Mouse (Mus musculus): Measurements from ENCODE around the gene Mrps26. TPM values are rescaled to one million over a fixed set of nuclear protein-coding genes. Genes with fewer than 3 reads are reported as not detected.

Gene Mrps26
- polyA plus RNA-seq, 1 experiment from 2014 or later = 110 TPM

DNA sequence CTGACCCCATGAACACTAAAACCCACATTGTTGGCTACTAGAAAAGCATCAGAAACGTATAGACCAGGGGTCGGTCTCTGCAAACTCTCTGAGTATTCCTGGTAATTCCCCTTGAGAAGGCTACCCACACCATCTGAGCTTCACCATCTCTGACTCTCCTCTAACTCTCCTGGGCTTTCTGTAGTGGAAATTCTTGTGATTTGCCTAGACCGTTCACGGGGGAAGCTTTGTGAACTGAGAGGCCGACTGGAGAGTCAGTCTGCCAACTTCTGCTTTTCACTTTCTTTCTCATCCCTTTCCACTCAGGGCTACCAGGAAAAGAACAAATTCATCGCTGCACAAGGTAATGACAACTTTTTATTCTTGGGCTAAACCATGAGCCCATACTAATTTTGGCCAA is 28.5 kb upstream of the Mrps26 start:
- Histone ChIP-seq H3K36me3 (ENCODE audit: control insufficient read depth, insufficient read depth, low read length) (peaks cover 32% of the 10 kb centered on the region), H3K4me1 (ENCODE audit: control insufficient read depth, insufficient read depth, low read length) (no peaks in the 10 kb centered on the region), H3K9ac (replicated peaks; ENCODE audit: low read depth, low read length) (no peak overlapping the region), H3K4me3 (ENCODE audit: low read depth, low read length) (no peak overlapping the region), H3K27me3 (ENCODE audit: control insufficient read depth, insufficient read depth, low read length) (no peaks in the 10 kb centered on the region), H3K27ac (ENCODE audit: low read depth, low read length) (no peak overlapping the region), H3K4me2 (ENCODE audit: low read depth, low read length) (no peak overlapping the region), H3K9me3 (ENCODE audit: control insufficient read depth, low read length) (no peaks in the 10 kb centered on the region)
- WGBS = 94% methylated on average over 6 of the region's 6 CpGs
- no peak for ATAC-seq (ENCODE audit: low read depth)

DNA sequence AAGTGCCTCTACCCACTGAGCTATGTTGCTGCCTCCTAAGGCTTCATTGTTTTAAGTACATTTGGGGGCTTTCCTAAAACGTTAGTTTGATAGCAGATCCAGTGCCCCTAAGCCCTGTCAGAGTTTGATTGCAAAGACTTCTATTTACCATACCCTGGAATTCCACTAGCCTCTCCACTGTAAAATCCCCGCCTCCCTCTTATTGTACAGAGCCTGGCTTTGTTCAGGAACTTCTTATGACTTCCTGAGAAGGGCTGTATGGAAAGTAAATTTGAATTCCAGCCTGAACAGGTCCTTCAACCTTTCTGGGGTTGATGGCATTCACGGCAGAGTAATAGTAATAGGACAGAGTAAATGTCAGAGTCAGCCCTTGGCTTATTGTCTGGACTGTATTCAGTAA is 26.7 kb upstream of the Mrps26 start:
- H3K9me3 ChIP-seq (ENCODE audit: control insufficient read depth, low read length) = no peaks in the 10 kb centered on the region
- no peak for ATAC-seq (ENCODE audit: low read depth)
- 78% methylated on average over 3 of the region's 3 CpGs for WGBS
- H3K4me3 ChIP-seq (ENCODE audit: low read depth, low read length) = no peak overlapping the region
- H3K36me3 ChIP-seq (ENCODE audit: control insufficient read depth, insufficient read depth, low read length) = peaks cover 51% of the 10 kb centered on the region
- no peak overlapping the region for H3K27ac ChIP-seq (ENCODE audit: low read depth, low read length)
- no peak overlapping the region for H3K4me2 ChIP-seq (ENCODE audit: low read depth, low read length)
- H3K9ac ChIP-seq (replicated peaks; ENCODE audit: low read depth, low read length) = no peak overlapping the region
- no peaks in the 10 kb centered on the region for H3K4me1 ChIP-seq (ENCODE audit: control insufficient read depth, insufficient read depth, low read length)
- H3K27me3 ChIP-seq (ENCODE audit: control insufficient read depth, insufficient read depth, low read length) = no peaks in the 10 kb centered on the region

DNA sequence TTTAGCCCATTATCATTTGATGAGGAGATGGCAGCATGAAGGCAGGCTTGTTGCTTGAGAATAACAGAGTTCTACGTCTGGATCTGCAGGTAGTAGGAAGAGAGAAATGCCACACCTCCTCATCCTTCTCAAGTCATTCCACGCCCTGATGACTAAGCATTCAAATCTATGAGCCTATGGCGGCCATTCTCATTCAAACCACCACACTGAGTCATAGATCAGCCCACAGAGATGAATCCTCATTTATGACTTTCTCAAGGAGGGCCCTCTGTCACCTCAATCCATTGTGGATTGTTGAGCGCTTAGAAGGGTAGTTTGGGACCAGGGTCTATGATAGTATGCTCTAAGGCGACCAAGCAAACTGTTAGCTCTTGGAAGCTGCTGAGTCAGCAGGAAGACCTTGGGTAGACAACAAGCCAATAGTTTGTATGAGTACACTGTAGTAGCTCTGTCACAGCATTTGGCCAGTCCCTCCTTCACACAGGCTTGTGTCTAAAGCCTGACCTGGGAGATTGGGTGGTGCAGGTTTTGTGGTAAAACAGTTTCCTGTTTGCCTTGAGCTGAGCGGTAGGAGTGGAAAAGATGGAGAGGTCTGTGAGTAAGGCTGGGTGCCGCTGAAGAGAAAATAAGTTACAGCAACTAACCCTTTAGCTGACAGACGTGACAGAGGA is 24.5 kb upstream of the Mrps26 start:
- Histone ChIP-seq H3K27me3 (ENCODE audit: control insufficient read depth, insufficient read depth, low read length) (no peaks in the 10 kb centered on the region), H3K9ac (replicated peaks; ENCODE audit: low read depth, low read length) (no peak overlapping the region), H3K27ac (ENCODE audit: low read depth, low read length) (no peak overlapping the region), H3K4me3 (ENCODE audit: low read depth, low read length) (no peak overlapping the region), H3K9me3 (ENCODE audit: control insufficient read depth, low read length) (no peaks in the 10 kb centered on the region), H3K4me1 (ENCODE audit: control insufficient read depth, insufficient read depth, low read length) (no peaks in the 10 kb centered on the region), H3K36me3 (ENCODE audit: control insufficient read depth, insufficient read depth, low read length) (peaks cover 55% of the 10 kb centered on the region), H3K4me2 (ENCODE audit: low read depth, low read length) (no peak overlapping the region)
- WGBS = 90% methylated on average over 8 of the region's 8 CpGs
- no peak for ATAC-seq (ENCODE audit: low read depth)

DNA sequence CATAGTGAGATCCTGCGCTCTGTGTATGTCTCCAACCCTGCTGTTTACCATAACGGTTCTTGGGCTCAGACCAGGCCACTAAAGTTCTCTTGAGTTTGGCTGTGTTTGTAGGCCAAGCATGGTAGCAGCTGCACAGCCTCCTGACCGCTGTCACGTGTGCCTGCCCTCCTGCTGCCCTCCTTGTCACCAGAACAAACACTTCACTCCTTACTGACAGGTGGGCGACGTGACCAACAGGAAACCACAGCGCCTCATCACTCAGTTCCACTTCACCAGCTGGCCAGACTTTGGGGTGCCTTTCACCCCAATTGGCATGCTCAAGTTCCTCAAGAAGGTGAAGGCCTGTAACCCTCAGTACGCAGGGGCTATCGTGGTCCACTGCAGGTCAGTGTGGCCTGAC is 23.3 kb upstream of the Mrps26 start:
- H3K36me3 ChIP-seq (ENCODE audit: control insufficient read depth, insufficient read depth, low read length) = peaks cover 64% of the 10 kb centered on the region

DNA sequence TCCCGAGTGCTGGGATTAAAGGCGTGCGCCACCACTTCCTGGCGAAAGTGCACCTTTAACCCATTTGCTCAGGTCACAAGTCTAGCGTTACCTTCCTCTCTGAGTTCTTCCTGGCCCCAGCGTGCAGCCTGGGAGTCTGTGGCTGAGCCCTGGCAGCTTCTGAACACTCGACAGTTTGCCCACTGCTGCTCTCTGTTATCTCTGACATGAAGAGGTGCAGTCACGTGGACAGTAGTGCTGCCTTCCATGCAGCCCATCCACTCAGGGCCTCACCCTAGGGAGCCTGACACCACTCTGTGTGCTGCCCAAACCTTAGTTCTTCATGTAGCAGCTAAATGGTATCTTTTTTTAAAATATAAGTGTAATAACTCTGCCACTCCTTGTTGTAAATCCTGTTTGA is 16.6 kb upstream of the Mrps26 start:
- WGBS = 93% methylated on average over 8 of the region's 8 CpGs
- peaks cover 62% of the 10 kb centered on the region for H3K36me3 ChIP-seq (ENCODE audit: control insufficient read depth, insufficient read depth, low read length)
- H3K4me2 ChIP-seq (ENCODE audit: low read depth, low read length) = no peak overlapping the region
- no peaks in the 10 kb centered on the region for H3K27me3 ChIP-seq (ENCODE audit: control insufficient read depth, insufficient read depth, low read length)
- no peak for ATAC-seq (ENCODE audit: low read depth)
- H3K9me3 ChIP-seq (ENCODE audit: control insufficient read depth, low read length) = no peaks in the 10 kb centered on the region
- H3K4me1 ChIP-seq (ENCODE audit: control insufficient read depth, insufficient read depth, low read length) = no peaks in the 10 kb centered on the region
- no peak overlapping the region for H3K4me3 ChIP-seq (ENCODE audit: low read depth, low read length)
- H3K9ac ChIP-seq (replicated peaks; ENCODE audit: low read depth, low read length) = no peak overlapping the region
- no peak overlapping the region for H3K27ac ChIP-seq (ENCODE audit: low read depth, low read length)

More for the DNA sequence above, 23.3 kb upstream of the Mrps26 start:
- Histone ChIP-seq H3K4me2 (ENCODE audit: low read depth, low read length) (no peak overlapping the region), H3K27ac (ENCODE audit: low read depth, low read length) (no peak overlapping the region), H3K4me1 (ENCODE audit: control insufficient read depth, insufficient read depth, low read length) (no peaks in the 10 kb centered on the region), H3K4me3 (ENCODE audit: low read depth, low read length) (no peak overlapping the region), H3K27me3 (ENCODE audit: control insufficient read depth, insufficient read depth, low read length) (no peaks in the 10 kb centered on the region), H3K9me3 (ENCODE audit: control insufficient read depth, low read length) (no peaks in the 10 kb centered on the region), H3K9ac (replicated peaks; ENCODE audit: low read depth, low read length) (no peak overlapping the region)
- 91% methylated on average over 9 of the region's 9 CpGs for WGBS
- ATAC-seq (ENCODE audit: low read depth) = no peak

DNA sequence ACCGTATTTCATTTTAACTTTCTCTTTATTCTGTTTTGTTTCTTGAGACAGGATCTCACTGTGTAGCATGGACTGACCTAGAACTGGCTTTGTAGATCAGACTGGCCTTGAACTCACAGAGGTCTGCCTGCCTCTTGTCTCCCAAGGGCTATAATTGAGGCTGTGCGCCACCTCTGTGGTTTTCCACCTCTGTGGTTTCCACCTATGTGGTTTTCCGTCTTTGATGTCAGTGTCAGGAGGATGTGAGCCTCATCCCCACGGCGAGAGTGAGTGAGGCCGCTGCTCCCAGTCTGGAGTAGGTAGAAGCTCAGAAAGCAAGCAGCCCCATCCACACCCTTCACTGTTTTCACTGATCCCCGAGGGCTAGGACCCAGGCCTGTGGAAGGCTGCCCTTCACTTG is 8.7 kb upstream of the Mrps26 start:
- H3K27ac ChIP-seq (ENCODE audit: low read depth, low read length) = no peak overlapping the region
- H3K4me2 ChIP-seq (ENCODE audit: low read depth, low read length) = no peak overlapping the region
- no peaks in the 10 kb centered on the region for H3K4me1 ChIP-seq (ENCODE audit: control insufficient read depth, insufficient read depth, low read length)
- H3K4me3 ChIP-seq (ENCODE audit: low read depth, low read length) = no peak overlapping the region
- no peak for ATAC-seq (ENCODE audit: low read depth)
- H3K9me3 ChIP-seq (ENCODE audit: control insufficient read depth, low read length) = no peaks in the 10 kb centered on the region
- H3K27me3 ChIP-seq (ENCODE audit: control insufficient read depth, insufficient read depth, low read length) = no peaks in the 10 kb centered on the region
- H3K9ac ChIP-seq (replicated peaks; ENCODE audit: low read depth, low read length) = no peak overlapping the region
- WGBS = 92% methylated on average over 7 of the region's 7 CpGs
- H3K36me3 ChIP-seq (ENCODE audit: control insufficient read depth, insufficient read depth, low read length) = peaks cover 56% of the 10 kb centered on the region

DNA sequence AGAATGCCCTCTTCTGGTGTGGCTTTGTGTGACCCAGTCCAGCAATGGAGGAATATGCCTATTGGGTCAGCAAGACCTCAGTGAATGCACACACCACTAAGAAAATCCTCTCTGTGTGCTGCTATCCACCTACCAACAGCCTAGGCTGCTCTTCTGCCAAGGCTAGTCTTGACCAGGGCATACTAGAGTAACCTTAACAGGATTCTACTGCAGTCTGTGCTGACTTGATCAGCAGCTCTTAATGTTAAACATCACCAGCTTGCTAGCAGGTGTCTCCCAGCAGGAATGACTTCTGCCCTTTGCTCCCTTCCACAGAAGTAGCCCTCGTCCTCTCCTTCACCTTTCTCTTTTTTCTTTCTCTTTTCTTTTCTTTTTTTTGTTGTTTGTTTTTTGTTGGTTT is 7.2 kb upstream of the Mrps26 start:
- H3K9me3 ChIP-seq (ENCODE audit: control insufficient read depth, low read length) = no peaks in the 10 kb centered on the region
- no peak overlapping the region for H3K27ac ChIP-seq (ENCODE audit: low read depth, low read length)
- H3K9ac ChIP-seq (replicated peaks; ENCODE audit: low read depth, low read length) = no peak overlapping the region
- no peaks in the 10 kb centered on the region for H3K4me1 ChIP-seq (ENCODE audit: control insufficient read depth, insufficient read depth, low read length)
- WGBS = 86% methylated on average over 1 of the region's 1 CpGs
- ATAC-seq (ENCODE audit: low read depth) = no peak
- no peaks in the 10 kb centered on the region for H3K27me3 ChIP-seq (ENCODE audit: control insufficient read depth, insufficient read depth, low read length)
- H3K4me2 ChIP-seq (ENCODE audit: low read depth, low read length) = no peak overlapping the region
- peaks cover 43% of the 10 kb centered on the region for H3K36me3 ChIP-seq (ENCODE audit: control insufficient read depth, insufficient read depth, low read length)
- no peak overlapping the region for H3K4me3 ChIP-seq (ENCODE audit: low read depth, low read length)

DNA sequence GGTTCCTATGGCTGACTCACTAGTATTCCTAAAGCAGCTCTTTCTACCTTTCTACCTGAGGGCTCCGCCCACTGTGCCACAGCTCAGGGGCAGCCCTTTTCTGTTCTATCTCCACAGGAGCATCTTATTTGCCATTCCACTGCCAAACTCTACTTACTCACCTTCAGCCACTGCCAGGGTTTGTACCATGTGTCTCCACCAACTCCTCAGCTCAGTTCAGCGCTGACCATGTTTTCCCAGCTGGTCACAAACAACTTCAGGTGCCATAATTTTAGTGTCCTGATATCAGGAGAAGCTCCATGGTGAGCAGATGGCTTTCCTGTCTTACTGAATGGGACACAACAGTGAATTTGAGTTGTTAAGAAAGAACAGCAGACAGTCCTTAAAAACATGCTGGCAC is 6.1 kb upstream of the Mrps26 start:
- Histone ChIP-seq H3K36me3 (ENCODE audit: control insufficient read depth, insufficient read depth, low read length) (peaks cover 34% of the 10 kb centered on the region), H3K4me2 (ENCODE audit: low read depth, low read length) (no peak overlapping the region), H3K4me3 (ENCODE audit: low read depth, low read length) (no peak overlapping the region), H3K27ac (ENCODE audit: low read depth, low read length) (no peak overlapping the region), H3K27me3 (ENCODE audit: control insufficient read depth, insufficient read depth, low read length) (no peaks in the 10 kb centered on the region), H3K9me3 (ENCODE audit: control insufficient read depth, low read length) (no peaks in the 10 kb centered on the region), H3K9ac (replicated peaks; ENCODE audit: low read depth, low read length) (no peak overlapping the region), H3K4me1 (ENCODE audit: control insufficient read depth, insufficient read depth, low read length) (no peaks in the 10 kb centered on the region)
- WGBS = 96% methylated on average over 2 of the region's 2 CpGs
- ATAC-seq (ENCODE audit: low read depth) = no peak

DNA sequence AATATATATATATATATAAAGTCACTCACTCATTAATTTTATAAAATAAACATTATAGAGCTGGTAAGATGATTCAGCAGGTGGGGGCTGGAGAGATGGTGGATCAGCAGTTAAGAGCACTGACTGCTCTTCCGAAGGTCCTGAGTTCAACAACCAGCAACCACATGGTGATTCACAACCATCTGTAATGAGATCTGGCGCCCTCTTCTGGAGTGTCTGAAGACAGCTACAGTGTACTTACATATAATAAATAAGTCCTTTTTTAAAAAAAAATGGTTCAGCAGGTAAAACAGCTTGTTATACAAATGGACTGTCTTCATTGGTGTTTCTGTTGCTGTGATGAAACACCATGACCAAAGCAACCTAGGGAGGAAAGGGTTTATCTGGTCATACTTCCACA is 5.5 kb upstream of the Mrps26 start:
- Histone ChIP-seq H3K4me3 (ENCODE audit: low read depth, low read length) (no peak overlapping the region), H3K4me1 (ENCODE audit: control insufficient read depth, insufficient read depth, low read length) (no peaks in the 10 kb centered on the region), H3K9ac (replicated peaks; ENCODE audit: low read depth, low read length) (no peak overlapping the region), H3K27ac (ENCODE audit: low read depth, low read length) (no peak overlapping the region), H3K27me3 (ENCODE audit: control insufficient read depth, insufficient read depth, low read length) (no peaks in the 10 kb centered on the region), H3K9me3 (ENCODE audit: control insufficient read depth, low read length) (no peaks in the 10 kb centered on the region), H3K36me3 (ENCODE audit: control insufficient read depth, insufficient read depth, low read length) (peaks cover 28% of the 10 kb centered on the region), H3K4me2 (ENCODE audit: low read depth, low read length) (no peak overlapping the region)
- 83% methylated on average over 2 of the region's 2 CpGs for WGBS
- no peak for ATAC-seq (ENCODE audit: low read depth)
